Mouse (Mus musculus): ENCODE data around the gene Plekhb2.
A peak's percentile ranks its signal among the peaks of the same experiment; 100 is the strongest.

Plekhb2 gene

GRCm38 (mm10) chr1:34837951-34838689, 11.7 kb upstream of the Plekhb2 start:
- no peak for DNase-seq

DNA sequence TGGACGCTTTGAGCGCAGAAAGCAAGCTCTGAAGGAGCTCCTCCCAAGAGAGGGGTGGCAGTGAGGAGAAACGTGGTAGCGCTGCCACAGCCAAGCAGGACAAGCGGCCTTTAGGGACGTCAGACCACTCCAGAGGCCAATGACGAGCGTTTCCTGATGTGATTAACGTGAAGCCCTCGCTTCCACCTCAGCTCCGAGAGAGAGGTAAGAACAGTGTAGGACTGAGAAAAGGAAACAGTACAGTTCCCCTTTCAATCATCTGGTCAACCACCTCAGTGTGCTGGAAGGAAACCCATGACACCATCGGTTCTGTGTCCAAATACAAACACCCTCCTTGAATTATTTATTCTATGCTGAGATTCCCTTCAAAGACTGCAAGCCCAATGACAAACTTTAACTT, 10.5 kb upstream of the Plekhb2 start:
- DNase-seq: no peak

DNA sequence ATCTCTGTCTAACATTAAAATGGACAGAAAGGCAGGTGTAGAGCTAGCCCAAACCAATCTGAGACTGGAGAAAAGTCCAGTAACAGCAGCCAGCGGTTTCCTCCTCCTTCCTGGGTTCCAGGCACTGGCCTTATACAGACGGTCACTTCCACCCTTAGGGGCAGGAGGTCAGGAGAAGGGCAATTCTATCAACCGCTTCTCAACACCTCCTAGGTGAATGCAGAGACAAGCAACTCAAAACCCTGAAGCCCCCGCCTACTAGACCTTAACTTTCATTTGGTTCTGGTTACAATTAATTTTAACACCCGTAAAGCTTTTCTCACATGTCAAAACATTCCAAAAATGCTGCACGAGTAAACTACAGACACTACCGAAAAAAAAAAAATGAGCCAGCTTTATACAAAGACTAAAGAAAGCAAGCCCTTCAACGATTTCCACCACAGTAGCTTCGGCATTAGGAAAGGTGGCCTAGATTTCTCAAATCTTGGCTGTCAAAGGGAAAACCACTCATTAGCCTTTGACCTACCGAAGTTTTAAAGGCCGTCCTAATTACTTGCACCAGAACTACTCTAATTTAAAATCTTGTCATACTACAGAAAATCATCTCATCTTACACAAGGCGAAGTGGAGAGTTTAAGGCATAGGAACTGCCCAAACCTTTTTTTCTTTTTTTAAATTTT, 7.9 kb upstream of the Plekhb2 start:
- no peak for DNase-seq

DNA sequence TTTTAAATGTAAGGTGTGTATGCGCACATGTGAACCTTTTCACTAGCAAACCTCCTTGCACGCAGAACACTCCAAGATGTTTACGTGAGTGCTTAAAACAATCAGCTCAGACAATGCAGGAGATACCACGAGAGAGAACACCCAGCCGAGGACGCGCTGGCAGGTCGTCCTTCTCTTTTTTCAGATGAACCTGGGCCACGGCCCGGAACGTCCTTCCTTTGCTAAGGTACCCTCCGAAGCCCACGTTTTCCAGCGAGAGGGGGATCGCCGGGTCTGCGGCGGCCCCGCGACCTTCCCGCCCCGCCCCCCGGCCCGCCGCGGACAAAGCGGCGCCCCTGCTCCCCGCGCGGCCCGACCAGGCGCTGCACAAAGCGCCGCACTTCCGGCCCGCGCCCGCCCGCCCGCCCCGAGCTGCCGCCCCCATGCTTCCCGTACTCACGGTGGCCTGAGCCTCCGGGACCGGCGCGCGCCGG, 7.4 kb upstream of the Plekhb2 start:
- DNase-seq: peak; percentile 74 to 83

GRCm38 (mm10) chr1:34842887-34843618, 6.7 kb upstream of the Plekhb2 start, which contains the start of gene Fam168b:
Gene Fam168b, minus strand, starts transcription at chr1:34843065.
- peak; percentile 91 to 94 for DNase-seq

DNA sequence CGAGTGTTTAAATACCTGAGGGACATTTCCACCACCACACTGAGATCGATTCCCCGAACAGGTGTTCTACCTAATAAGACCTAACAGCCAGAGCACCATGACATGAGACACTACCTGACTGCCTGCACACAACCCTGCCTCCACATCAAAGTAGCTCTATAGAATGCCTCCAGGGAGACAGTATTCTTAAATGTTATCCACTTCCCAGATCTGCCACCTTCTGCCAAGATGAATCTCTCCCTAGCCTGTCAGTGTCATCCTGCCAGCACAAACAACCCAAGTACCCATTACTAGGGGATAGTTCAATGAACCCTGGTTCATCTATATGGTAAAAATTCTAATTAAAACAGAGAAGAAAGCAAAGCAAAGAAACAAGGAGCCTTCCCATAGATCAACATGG, 2.7 kb upstream of the Plekhb2 start:
- DNase-seq: no peak

DNA sequence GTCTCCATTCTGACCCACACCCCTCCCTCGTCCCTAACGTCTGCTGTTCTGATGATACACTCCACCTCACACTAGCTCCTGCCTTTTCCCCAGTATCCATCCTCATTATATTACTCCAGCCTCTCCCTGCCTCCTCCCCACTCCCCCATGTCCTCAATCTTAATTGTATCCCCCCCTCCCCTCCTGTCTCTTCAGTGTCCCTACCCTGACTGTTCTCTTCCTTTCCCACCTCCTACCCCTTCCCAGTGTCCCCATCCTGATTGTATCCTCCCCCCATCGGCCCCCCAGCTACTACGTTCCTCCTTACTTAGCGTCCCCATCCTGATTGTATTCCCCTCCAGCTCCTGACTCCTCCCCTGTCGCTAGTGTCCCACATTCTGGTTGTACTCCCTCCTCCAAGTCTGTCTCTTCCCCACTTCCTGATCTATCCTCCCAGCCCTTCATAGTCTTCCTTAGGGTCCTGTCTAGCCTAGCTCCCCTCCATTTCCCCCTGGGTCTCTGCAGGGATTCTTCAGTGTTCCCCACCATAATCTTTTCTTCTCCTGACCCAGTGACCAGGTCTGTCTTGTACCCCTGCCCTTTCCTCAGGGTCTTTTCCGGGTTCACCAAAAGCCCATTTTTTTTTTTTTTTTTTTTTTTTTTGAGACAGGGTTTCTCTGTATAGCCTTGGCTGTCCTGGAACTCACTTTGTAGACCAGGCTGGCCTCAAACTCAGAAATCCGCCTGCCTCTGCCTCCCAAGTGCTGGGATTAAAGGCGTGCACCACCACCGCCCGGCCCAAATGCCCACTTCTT, 764 bp downstream of the Plekhb2 start:
- DNase-seq: no peak

GRCm38 (mm10) chr1:34851562-34851961, 1.8 kb downstream of the Plekhb2 start:
- peak; percentile 41 to 58 for DNase-seq

- DNase-seq: no peak
These were observed 2.5 kb downstream of the Plekhb2 start for GRCm38 (mm10) chr1:34852116-34852878.

- DNase-seq: no peak
These were observed 4.0 kb downstream of the Plekhb2 start for GRCm38 (mm10) chr1:34853786-34854185.

DNA sequence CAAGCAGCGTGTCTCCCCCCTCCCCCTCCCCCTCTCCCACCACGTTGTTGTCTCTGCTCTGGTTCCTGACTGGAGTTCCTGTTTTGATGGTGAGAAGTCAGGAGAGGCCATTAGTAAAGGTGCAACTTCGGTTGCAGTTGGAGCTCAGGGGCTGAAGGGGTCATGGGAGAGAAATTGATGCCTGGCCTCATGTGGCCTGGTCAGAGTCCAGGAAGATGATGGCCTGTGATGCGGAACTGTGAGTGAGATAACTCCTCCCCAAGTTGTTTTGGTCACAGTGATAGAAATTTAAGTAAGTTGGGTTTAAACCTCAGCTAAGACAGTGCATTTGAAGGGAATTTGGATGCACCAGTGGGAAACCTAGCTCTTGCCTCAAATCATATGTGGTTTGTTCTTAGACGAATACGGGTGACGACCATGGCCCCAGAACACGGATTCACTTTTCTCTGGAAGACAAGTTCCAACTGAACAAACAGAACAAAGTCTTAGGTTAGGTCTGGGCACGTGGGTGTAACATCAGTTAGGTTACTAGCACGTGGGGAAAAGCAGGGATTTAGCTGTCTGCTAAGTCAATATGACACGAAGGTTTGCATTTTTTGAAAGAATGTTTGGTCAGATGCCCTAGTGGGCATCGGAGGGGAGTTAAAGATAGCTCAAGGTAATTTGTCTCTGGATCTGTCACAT, 5.4 kb downstream of the Plekhb2 start:
- DNase-seq: no peak

DNA sequence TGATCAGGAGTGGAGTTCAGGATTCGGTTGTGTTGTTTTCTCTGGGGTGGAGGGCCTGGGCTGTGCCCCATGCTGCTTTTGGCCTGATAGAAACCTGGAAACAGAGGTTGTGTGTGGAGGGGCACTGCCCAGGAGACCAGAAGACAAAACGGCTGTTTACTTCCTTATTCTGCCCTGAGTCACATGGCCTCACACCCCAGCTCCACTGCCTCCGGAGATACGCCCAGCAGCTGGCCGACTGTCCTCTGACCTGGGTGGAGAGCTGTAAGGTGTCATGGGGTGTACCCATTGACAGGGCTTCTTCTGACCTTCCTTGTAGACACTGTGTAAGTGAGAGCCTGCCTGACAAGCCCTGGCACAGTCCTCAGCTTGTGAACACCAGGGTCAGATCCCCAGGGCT, 8.9 kb downstream of the Plekhb2 start:
- DNase-seq: peak; percentile 35 to 44

DNA sequence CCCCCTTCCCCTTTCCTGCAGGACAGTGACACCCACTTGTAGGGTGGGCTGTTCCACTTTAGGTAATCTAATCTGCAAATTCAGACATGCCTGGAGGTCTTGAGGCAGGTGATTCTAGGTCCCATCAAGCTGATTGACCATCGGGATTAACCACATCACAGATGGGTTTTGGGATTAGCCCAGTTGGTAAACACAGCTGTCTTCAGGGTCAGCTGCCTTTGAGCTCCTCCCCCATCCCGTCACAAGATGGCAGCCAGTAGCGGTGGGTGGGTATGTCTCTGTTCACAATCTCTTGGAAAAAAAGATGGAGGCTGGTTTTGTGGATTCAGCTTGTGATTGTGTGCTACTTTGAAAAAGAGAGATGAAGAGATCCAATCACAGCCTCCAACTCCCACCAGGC, 10.0 kb downstream of the Plekhb2 start:
- no peak for DNase-seq

- no peak for DNase-seq
These were observed 10.4 kb downstream of the Plekhb2 start for GRCm38 (mm10) chr1:34860205-34860604.

GRCm38 (mm10) chr1:34862877-34863276, 13.1 kb downstream of the Plekhb2 start:
- DNase-seq: no peak

- no peak for DNase-seq
These were observed 13.5 kb downstream of the Plekhb2 start for GRCm38 (mm10) chr1:34863323-34863722.

DNA sequence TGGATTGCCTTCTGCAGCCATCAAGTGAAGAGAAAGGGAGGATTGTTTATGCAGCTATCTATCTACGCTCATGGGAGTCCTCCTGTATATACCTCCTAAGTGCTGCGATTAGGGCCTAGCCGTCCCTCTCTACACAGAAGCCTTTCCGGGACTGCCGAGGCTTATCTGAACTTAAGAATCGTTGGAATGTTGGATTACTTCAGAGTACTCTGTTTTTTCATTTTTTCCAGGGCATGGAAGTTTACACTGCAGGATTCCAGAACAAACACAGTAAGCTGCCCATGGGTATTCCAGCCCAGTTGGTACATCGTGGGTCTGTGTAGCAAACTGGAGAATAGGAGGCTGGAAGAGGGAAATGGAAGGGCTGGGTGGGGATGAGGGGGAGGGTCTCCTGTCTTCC, 14.5 kb downstream of the Plekhb2 start:
- peak in 1 of 2 experiments; percentile 38 for DNase-seq

DNA sequence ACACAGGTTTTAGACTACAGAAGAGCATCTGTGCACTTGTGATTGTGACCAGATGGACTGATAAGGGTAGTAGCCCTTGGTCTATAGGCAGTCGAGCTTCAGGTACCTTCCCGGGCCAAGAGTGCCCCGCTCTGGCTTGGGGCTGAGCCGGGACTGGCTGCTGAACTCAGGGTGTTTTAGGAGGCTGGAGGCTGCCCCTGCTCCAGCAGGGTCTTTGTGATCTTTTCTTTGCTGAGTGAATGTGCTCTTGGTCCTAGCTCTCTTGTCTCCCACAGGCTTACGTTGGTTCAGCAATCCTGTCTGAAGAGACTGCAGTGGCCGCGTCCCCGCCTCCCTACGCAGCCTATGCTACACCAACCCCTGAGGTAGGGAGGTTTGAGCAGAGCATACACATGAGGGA, 16.1 kb downstream of the Plekhb2 start:
- no peak for DNase-seq

DNA sequence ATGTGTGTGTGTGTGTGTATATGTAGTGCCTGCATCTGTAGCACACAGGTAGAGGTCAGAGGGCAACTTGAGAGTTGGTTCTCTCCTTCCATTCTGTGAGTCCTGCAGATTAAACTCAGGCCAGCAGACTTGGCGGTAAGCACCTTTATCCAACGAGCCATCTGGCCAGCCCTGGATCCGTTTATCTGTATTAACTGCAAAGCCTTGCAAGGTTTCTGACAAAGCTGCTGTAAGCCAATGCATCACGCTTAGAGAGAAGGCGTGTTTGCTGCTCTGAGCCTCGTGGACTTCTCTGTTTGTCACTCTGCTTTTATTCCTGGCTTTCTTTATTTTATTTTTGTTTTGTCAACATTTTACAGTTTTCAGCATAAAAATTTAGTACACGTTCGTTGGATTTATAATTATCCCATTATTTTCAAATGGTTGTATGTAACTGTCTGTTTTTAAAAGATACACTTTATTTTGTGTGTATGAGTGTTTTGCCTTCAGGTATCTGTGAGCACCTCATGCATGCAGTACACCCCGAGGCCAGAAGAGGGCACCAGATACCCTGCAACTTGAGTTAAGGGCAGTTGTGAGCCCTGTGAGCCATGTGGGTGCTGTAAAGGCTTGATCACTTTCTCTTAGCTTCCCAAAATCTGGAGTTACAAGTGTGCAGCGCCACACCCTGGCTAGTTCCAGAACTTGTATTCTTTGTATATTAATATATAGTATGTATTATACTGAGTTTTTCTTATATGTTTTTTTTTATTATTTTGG, 17.2 kb downstream of the Plekhb2 start:
- DNase-seq: peak; percentile 88 to 92

DNA sequence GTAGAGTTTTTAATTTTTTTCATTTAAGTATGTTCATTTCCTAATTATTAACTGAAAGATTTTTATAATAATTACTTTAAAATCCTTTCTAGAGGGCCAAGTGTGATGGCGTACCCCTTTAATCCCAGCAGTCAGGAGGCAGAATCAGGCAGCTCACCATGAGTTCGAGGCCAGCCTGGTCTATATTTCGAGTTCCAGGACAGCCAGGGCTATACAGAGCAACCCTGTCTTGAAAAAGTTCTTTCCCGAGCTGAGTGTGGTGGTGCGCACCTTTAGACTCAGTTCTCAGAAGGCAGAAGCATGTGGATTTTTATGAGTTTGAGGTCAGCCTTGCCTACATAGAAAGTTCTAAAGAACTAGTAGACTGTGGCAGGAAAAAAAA, 17.8 kb downstream of the Plekhb2 start:
- DNase-seq: no peak

DNA sequence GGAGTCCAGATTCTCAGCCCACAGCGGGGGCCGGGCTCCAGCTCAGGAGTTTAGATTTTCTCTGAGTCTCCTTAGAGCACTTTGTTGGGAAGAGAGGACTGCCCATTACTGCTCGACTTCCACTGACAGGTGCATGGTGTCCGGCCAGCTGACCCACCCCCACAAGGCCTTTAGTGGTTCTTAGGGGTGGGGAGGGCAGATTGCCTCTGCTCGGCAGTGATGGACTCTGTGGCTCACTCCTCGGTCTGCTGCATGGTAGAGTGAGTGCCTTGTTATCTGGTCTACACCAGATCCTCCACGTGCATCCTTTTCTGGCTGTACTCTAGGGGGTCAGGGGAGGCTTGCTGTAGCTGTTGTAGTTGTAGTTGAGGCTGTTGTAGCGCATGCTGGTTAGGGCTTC, 18.6 kb downstream of the Plekhb2 start:
- DNase-seq: no peak

All from lung, postnatal 4 days (tissue).